Mouse (Mus musculus) bone marrow macrophage, adult 2 months (primary cell): ENCODE measurements around the gene Polr1d.

Experiments used
- CTCF ChIP-seq: IDR thresholded peaks from 2 replicates; pipeline ENCODE4 v1.5.1; 2012; ENCODE audit warnings: low read depth, mild to moderate bottlenecking, low read length, moderate library complexity
- POLR2A ChIP-seq: IDR thresholded peaks from 2 replicates; pipeline ENCODE4 v1.6.1; 2012; ENCODE audit warnings: mild to moderate bottlenecking, low read depth, low read length, borderline replicate concordance

DNA sequence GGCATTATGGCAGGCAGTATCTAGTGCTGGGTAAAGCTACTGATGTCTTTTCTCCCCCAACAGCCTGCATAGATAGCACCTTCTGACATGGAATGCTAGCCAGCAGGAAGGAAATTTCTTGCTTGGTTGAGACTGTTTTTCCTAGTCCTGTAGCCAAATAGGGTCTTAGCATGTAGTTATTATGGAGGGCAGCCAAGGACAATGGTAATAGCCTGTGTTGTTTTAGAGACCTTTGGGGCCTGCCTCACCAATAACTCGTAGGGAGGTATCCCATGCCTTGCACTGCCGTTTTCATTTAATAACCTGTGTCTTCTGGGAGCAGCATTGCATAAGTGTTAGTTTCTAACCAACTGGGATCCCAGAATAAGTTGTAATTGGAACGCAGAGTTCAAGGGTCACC, 13.0 kb downstream of the Polr1d start:
- TF ChIP-seq CTCF (no peak), POLR2A (no peak)
